Mouse (Mus musculus): ENCODE data around the gene Rpl21.

DNA sequence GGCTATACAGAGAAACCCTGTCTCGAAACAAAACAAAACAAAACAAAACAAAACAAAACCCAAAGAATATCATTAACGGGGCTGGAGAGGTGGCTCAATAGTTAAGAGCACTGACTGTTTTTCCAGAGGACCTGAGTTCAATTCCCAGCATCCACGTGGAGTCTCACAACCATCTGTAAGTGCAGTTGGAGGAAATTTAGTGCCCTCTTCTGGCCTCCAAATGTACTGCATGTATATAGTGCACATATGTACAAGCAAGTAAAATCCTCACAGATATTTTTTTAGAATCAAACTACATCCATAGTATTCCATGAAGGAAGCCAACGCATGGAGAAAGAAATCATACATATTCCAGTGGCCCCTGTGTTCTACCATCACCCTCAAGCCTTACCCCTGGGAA, 19.3 kb upstream of the Rpl21 start:
- TF ChIP-seq CTCF (conservative IDR thresholded peaks at IDR 0.05; ENCODE audit: insufficient read depth, insufficient read length, low read depth, low read length): no peak
- no peak for TF ChIP-seq POLR2A (IDR thresholded peaks at IDR 0.05; ENCODE audit: low read depth, low read length)

All from kidney, adult 2 months (tissue).